Mouse (Mus musculus) neutrophil, adult 5-6 weeks (primary cell): ENCODE results near the gene Pbld2. TPM values are rescaled to one million over a fixed set of nuclear protein-coding genes. Genes with fewer than 3 reads are reported as not detected.

ENCODE experiments used
- ATAC-seq: fragments of 151-379, 151-347 bp; 2 replicates; pipeline ENCODE4 v1.8.0; 2017; ENCODE audit warnings: mild to moderate bottlenecking, moderate TSS enrichment; ENCODE audit not compliant: insufficient number of reproducible peaks, poor library complexity, low FRiP score, severe bottlenecking; ENCODE audit errors: extremely low read depth
- total RNA-seq: library from RNA; stranded (forward); fragments of 200-1000 nt; gene quantifications from 2 replicates; pipeline ENCODE4 v1.2.3, GENCODE M21; 2017

The Pbld2 gene
- total RNA-seq, 1 experiment from 2014 or later = 1.9 TPM

- no peak for ATAC-seq
Measured at GRCm38 (mm10) chr10:63099941-63100562, 75.9 kb downstream of the Pbld2 start.

- ATAC-seq = no peak
Measured at GRCm38 (mm10) chr10:63100657-63101056, 76.5 kb downstream of the Pbld2 start.

Other genes starting within 250 kb of the Pbld2 start
- 148 and 164 TPM in 2 replicates for gene Ccar1, start 232.0 kb upstream of the Pbld2 start, total RNA-seq
- 2.2 and 2.7 TPM in 2 replicates for gene Tet1, start 115.3 kb upstream of the Pbld2 start, total RNA-seq
- gene Slc25a16, start 103.7 kb upstream of the Pbld2 start, total RNA-seq = 18.5 and 19.8 TPM in 2 replicates
- gene Dna2, start 77.3 kb upstream of the Pbld2 start, total RNA-seq = 16.6 and 17.6 TPM in 2 replicates
- 34.0 and 35.5 TPM in 2 replicates for gene Rufy2, start 44.1 kb upstream of the Pbld2 start, total RNA-seq
- gene Hnrnph3, start 98 bp upstream of the Pbld2 start, total RNA-seq = 127 and 138 TPM in 2 replicates
- gene Pbld1, start 35.8 kb downstream of the Pbld2 start, total RNA-seq = 1.4 and 1.6 TPM in 2 replicates
- not detected in 2 replicates for gene Atoh7, start 75.3 kb downstream of the Pbld2 start, total RNA-seq
- not detected in 2 replicates for gene Mypn, start 179.6 kb downstream of the Pbld2 start, total RNA-seq
- 388 and 417 TPM in 2 replicates for gene Herc4, start 219.5 kb downstream of the Pbld2 start, total RNA-seq